Mouse (Mus musculus): ENCODE data around the gene Mlx. TPM values are rescaled to one million over a fixed set of nuclear protein-coding genes. Genes with fewer than 3 reads are reported as not detected.

Gene Mlx
- polyA plus RNA-seq (2021; fragmentation: Nextera tagmentation), result 62.2 and 75.9 TPM in 2 replicates
- long read RNA-seq, experiment 1, transcript Mlx-201 (8 exons, 1,965 nt), result minor isoform, 69 of 230 reads
- long read RNA-seq, experiment 1, transcript Mlx-202 (8 exons, 1,826 nt), result major isoform, 132 of 230 reads
- long read RNA-seq, experiment 1, partial matches to known transcripts, result 2 of 230 reads
- long read RNA-seq, experiment 1, other reads (novel, unspliced or antisense), result 23 of 230 reads
- long read RNA-seq, experiment 2, transcript Mlx-201 (8 exons, 1,965 nt), result minor isoform, 8 of 79 reads
- long read RNA-seq, experiment 2, transcript Mlx-202 (8 exons, 1,826 nt), result major isoform, 55 of 79 reads
- long read RNA-seq, experiment 2, partial matches to known transcripts, result 5 of 79 reads
- long read RNA-seq, experiment 2, other reads (novel, unspliced or antisense), result 8 of 79 reads

DNA sequence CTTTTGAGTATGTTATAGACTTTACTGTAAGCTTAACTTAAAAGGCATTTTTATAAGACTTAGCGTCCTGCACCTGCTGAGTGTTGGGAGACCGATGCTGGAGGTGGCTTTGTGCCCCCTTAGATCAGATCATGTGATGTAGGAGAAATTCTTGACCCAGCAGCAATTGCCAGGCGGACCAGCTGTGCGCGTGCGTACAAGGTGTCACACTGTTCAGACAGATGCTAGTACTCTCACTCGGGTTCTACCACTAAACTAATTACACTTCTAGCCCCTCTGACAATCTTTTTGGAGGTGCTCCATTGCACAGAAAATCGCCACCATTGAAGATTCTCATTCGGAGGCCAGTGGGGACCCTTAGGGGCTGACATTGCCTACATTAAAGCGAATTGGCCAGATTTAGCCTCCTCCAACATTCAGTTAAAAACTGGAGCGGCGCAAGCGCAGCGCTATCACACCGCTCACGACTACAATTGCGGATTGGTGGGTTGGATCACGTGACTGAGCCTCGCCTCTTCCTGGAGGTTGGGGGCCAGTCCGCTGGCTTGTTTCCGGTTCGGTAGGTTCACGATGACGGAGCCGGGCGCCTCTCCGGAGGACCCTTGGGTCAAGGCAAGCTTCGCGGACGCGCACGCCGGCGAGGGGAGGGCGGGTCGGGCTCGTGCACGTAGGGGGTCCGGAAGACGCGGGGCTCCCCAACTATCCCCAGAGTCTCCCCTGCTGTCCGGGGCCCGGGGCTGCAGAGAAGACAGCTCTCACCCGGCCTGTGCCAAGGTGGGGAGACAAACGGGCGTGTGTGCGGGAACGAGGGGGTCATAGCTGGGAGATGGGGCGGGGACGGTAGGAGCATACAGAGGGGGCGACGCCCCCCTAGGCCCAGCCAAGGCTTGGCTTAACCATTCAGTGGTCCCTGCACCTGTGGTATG is at the start of gene Mlx:
Gene Mlx, plus strand, starts transcription at position 522 of the 926 bp plus-strand sequence.

GRCm38 (mm10) chr11:101069391-101070188 is 17.5 kb upstream of the Mlx start, which contains the start of gene Naglu:
TSS of gene Naglu (plus strand) at chr11:101070012.

DNA sequence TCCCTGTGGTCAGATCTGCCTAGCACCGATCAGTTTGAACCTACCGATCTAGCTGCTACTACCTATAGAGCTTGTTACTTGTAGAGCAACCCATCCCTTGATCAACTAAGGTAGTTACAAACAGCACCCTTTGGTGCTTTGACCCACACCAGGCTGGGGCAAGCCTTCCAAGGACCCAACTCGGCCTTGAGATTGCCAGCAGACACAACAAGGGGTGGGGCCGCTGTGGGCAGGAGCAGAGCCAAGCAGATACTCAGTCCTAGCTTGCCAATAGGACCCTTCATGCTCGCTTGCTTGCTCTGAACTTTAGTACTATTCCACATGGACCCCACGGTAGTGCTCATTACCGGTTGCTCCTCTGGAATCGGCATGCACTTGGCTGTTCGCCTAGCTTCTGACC is 9.0 kb upstream of the Mlx start, which contains the start of gene Hsd17b1:
Gene Hsd17b1, plus strand, starts transcription at position 291 of the 400 bp plus-strand sequence.

GRCm38 (mm10) chr11:101082208-101083082 is 4.6 kb upstream of the Mlx start, which contains the start of gene Coasy:
TSS of gene Coasy (plus strand) at chr11:101082565.

GRCm38 (mm10) chr11:101095314-101096024 is 8.4 kb downstream of the Mlx start, which contains the start of gene Psmc3ip:
TSS of gene Psmc3ip (minus strand) at chr11:101095436.

DNA sequence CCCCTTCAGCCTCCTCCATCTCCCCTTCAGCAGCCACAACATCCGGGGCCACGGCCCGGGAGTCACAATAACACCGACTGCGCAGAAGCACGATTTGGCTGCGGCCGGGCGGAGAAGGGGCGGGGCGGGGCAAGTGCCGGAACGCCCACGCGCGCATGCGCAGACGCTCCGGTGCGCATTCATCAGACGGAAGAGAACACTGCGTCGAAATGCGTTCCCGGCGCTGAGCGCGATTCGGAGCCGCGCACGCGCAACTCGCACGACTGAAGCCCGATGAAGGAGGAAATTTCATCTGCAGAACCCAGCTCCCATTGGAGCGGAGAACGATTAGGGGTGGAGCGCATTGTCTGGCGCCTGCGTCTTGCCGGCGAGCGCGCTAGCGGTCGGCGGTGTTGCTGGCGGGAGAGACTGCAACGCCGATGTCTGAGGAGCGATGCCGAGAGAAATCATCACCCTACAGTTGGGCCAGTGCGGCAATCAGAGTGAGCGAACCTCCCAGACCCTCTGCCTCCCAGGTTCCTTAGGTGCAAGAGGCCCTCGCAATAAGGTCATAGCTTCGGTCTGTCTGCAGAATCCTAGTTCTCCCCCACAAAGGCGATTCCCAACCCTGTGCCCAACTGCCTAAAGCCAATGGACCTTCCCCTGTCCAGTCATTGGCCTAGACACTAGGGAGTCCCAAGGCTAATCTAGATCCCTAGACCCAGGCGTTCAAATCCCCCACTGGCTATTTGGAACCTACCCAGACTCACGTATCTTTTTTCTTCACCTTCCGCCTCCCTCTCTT is 32.9 kb downstream of the Mlx start, which contains the start of the genes Retreg3 and Tubg1:
Gene Retreg3, minus strand, starts transcription at position 133 of the 784 bp plus-strand sequence.
Gene Tubg1, plus strand, starts transcription at position 178 of the 784 bp plus-strand sequence.

Other genes starting within 250 kb of the Mlx start
- 4.1 and 5.4 TPM in 2 replicates for gene Stat5b, start 236.6 kb upstream of the Mlx start, polyA plus RNA-seq (2021; fragmentation: Nextera tagmentation)
- gene Stat5a, start 227.9 kb upstream of the Mlx start, polyA plus RNA-seq (2021; fragmentation: Nextera tagmentation), result 1.2 and 1.8 TPM in 2 replicates
- gene Stat3, start 147.7 kb upstream of the Mlx start, polyA plus RNA-seq (2021; fragmentation: Nextera tagmentation), result 16.6 and 19.2 TPM in 2 replicates
- 18.5 and 21.2 TPM in 2 replicates for gene Cavin1, start 116.4 kb upstream of the Mlx start, polyA plus RNA-seq (2021; fragmentation: Nextera tagmentation)
- 117 and 194 TPM in 2 replicates for gene Atp6v0a1, start 77.8 kb upstream of the Mlx start, polyA plus RNA-seq (2021; fragmentation: Nextera tagmentation)
- 8.0 and 9.5 TPM in 2 replicates for gene Naglu, start 17.3 kb upstream of the Mlx start, polyA plus RNA-seq (2021; fragmentation: Nextera tagmentation)
- gene Hsd17b1, start 8.9 kb upstream of the Mlx start, polyA plus RNA-seq (2021; fragmentation: Nextera tagmentation), result 0.25 and 0.35 TPM in 2 replicates
- 25.0 and 31.6 TPM in 2 replicates for gene Coasy, start 4.7 kb upstream of the Mlx start, polyA plus RNA-seq (2021; fragmentation: Nextera tagmentation)
- 4.4 and 5.9 TPM in 2 replicates for gene Psmc3ip, start 8.2 kb downstream of the Mlx start, polyA plus RNA-seq (2021; fragmentation: Nextera tagmentation)
- gene Retreg3, start 32.6 kb downstream of the Mlx start, polyA plus RNA-seq (2021; fragmentation: Nextera tagmentation), result 5.9 and 10.3 TPM in 2 replicates
- gene Tubg1, start 32.7 kb downstream of the Mlx start, polyA plus RNA-seq (2021; fragmentation: Nextera tagmentation), result 62.3 and 62.7 TPM in 2 replicates
- 58.6 and 65.3 TPM in 2 replicates for gene Tubg2, start 68.6 kb downstream of the Mlx start, polyA plus RNA-seq (2021; fragmentation: Nextera tagmentation)
- 12.1 and 20.2 TPM in 2 replicates for gene Cntnap1, start 83.2 kb downstream of the Mlx start, polyA plus RNA-seq (2021; fragmentation: Nextera tagmentation)
- gene Plekhh3, start 84.1 kb downstream of the Mlx start, polyA plus RNA-seq (2021; fragmentation: Nextera tagmentation), result 0.76 and 6.3 TPM in 2 replicates
- gene Ccr10, start 88.2 kb downstream of the Mlx start, polyA plus RNA-seq (2021; fragmentation: Nextera tagmentation), result 0.28 and 0.29 TPM in 2 replicates
- 26.3 and 27.6 TPM in 2 replicates for gene Ezh1, start 139.2 kb downstream of the Mlx start, polyA plus RNA-seq (2021; fragmentation: Nextera tagmentation)
- 38.8 and 57.1 TPM in 2 replicates for gene Ramp2, start 158.8 kb downstream of the Mlx start, polyA plus RNA-seq (2021; fragmentation: Nextera tagmentation)
- gene Vps25, start 166.4 kb downstream of the Mlx start, polyA plus RNA-seq (2021; fragmentation: Nextera tagmentation), result 144 and 179 TPM in 2 replicates
- gene Wnk4, start 173.3 kb downstream of the Mlx start, polyA plus RNA-seq (2021; fragmentation: Nextera tagmentation), result 1.5 TPM in 2 replicates
- 0.15 and 0.36 TPM in 2 replicates for gene Cntd1, start 191.7 kb downstream of the Mlx start, polyA plus RNA-seq (2021; fragmentation: Nextera tagmentation)
- 362 and 483 TPM in 2 replicates for gene Coa3, start 191.8 kb downstream of the Mlx start, polyA plus RNA-seq (2021; fragmentation: Nextera tagmentation)
- gene Becn1, start 215.0 kb downstream of the Mlx start, polyA plus RNA-seq (2021; fragmentation: Nextera tagmentation), result 156 and 197 TPM in 2 replicates
- gene Psme3, start 228.9 kb downstream of the Mlx start, polyA plus RNA-seq (2021; fragmentation: Nextera tagmentation), result 11.3 and 48.6 TPM in 2 replicates
- gene Aoc2, start 237.8 kb downstream of the Mlx start, polyA plus RNA-seq (2021; fragmentation: Nextera tagmentation), result 0.15 and 0.30 TPM in 2 replicates
- 0.05 and 0.20 TPM in 2 replicates for gene Aoc3, start 243.3 kb downstream of the Mlx start, polyA plus RNA-seq (2021; fragmentation: Nextera tagmentation)

Measured in left cerebral cortex, adult 6 months (tissue).